Comparison of ENCODE assay signal across 8 mouse cellular contexts in genomic region chr3:135402201-135402658, GRCm38 (mm10). TPM values are rescaled to one million over a fixed set of nuclear protein-coding genes. Genes with fewer than 3 reads are reported as not detected.
DNase-seq lines count a peak whose midpoint lies in the region; ATAC-seq and TF ChIP-seq lines count a peak whose summit lies in the region.

No protein-coding gene starts in this region.

- DNase-seq in R1 (ENCODE audit: low read depth, low spot score) = peak; percentile 89
- DNase-seq in cerebellum, postnatal 36 days = peak; percentile 87 to 88
- DNase-seq in gastrocnemius, adult 2 months = peak; percentile 90
- peak; percentile 95 for DNase-seq in hindbrain, postnatal 0 days (ENCODE audit: low spot score)
- DNase-seq in left cerebral cortex, adult 2 months (ENCODE audit: extremely low spot score in 1 of 2, low spot score in 2 of 2) = peak; percentile 79 to 84
- peak; percentile 89 to 92 for DNase-seq in right cerebral cortex, adult 2 months (ENCODE audit: low spot score in 2 of 2)
- DNase-seq in urinary bladder, postnatal 10 days (ENCODE audit: low spot score) = peak; percentile 67

- no peaks in the 10 kb centered on the region for H3K36me3 ChIP-seq in hindbrain, postnatal 0 days (ENCODE audit: insufficient read depth, low read length)
- peaks cover 21% of the 10 kb centered on the region for H3K36me3 ChIP-seq in megakaryocyte, embryonic 14.5 days (replicated peaks; ENCODE audit: low read length)

- peak; percentile 92 for TF ChIP-seq CTCF in gastrocnemius, adult 2 months (IDR thresholded peaks at IDR 0.05)
- TF ChIP-seq CTCF in hindbrain, postnatal 0 days (IDR thresholded peaks at IDR 0.05; ENCODE audit: low read depth) = peak; percentile 93
- TF ChIP-seq CTCF in left cerebral cortex, adult 2 months (IDR thresholded peaks at IDR 0.05) = peak; percentile 89

- no peaks in the 10 kb centered on the region for H3K9me3 ChIP-seq in hindbrain, postnatal 0 days (ENCODE audit: low read length)
- no peaks in the 10 kb centered on the region for H3K9me3 ChIP-seq in megakaryocyte, embryonic 14.5 days

- no peak overlapping the region for H3K4me3 ChIP-seq in gastrocnemius, adult 2 months
- no peak overlapping the region for H3K4me3 ChIP-seq in hindbrain, postnatal 0 days (ENCODE audit: low read length)
- no peak overlapping the region for H3K4me3 ChIP-seq in left cerebral cortex, adult 2 months
- H3K4me3 ChIP-seq in megakaryocyte, embryonic 14.5 days (replicated peaks) = peak overlapping the region; percentile 80

- no peaks in the 10 kb centered on the region for H3K4me1 ChIP-seq in hindbrain, postnatal 0 days (ENCODE audit: insufficient read depth, low read length)
- H3K4me1 ChIP-seq in megakaryocyte, embryonic 14.5 days = peaks cover 18% of the 10 kb centered on the region

- ATAC-seq in hindbrain, postnatal 0 days = peak; percentile 90

- no peak overlapping the region for H3K27ac ChIP-seq in gastrocnemius, adult 2 months
- no peak overlapping the region for H3K27ac ChIP-seq in hindbrain, postnatal 0 days
- no peak overlapping the region for H3K27ac ChIP-seq in left cerebral cortex, adult 2 months

- 9% methylated on average over 10 of the region's 10 CpGs for WGBS in hindbrain, postnatal 0 days

- H3K4me2 ChIP-seq in hindbrain, postnatal 0 days (ENCODE audit: low read depth, low read length) = no peak overlapping the region

- intact Hi-C loops in gastrocnemius, adult 2 months (cut with DNase I) = loop anchor here (2.0 to 5.0 kb wide), 3 partner anchors 110 to 330 kb away; no protein-coding TSS in a partner anchor
- intact Hi-C loops in left cerebral cortex, adult 2 months (cut with DNase I) = loop anchor here (1.0 to 5.0 kb wide), 5 partner anchors 37 to 329 kb away; partner anchors contain the start of gene Ube2d3

- H3K9ac ChIP-seq in hindbrain, postnatal 0 days (replicated peaks; ENCODE audit: low read length) = no peak overlapping the region

- H3K27me3 ChIP-seq in hindbrain, postnatal 0 days (ENCODE audit: insufficient read depth, low read length) = no peaks in the 10 kb centered on the region
- H3K27me3 ChIP-seq in megakaryocyte, embryonic 14.5 days (replicated peaks) = peaks cover 15% of the 10 kb centered on the region

RNA-seq across cellular contexts. Expression of gene Cisd2, which starts 21.5 kb away (rescaled TPM):
- total RNA-seq in gastrocnemius, adult 2 months (2021) = 10 to 100 TPM; 30.2 to 36.9 TPM
- 21.2 and 21.7 TPM in 2 replicates for total RNA-seq in hindbrain, postnatal 0 days (2014; rRNA removed)
- 46.2 and 46.4 TPM in 2 replicates for polyA plus RNA-seq in hindbrain, postnatal 0 days (2015; fragmentation: Nextera tagmentation; extraction: Ambion mirVana)
- 10 to 100 TPM; 38.7 to 39.3 TPM for total RNA-seq in left cerebral cortex, adult 2 months (2021)
- polyA plus RNA-seq in megakaryocyte, embryonic 14.5 days (2012; ENCODE audit: insufficient read depth, low replicate concordance) = 20.5 and 23.0 TPM in 2 replicates

RNA-seq across cellular contexts. Expression of gene Ube2d3, which starts 35.7 kb away (rescaled TPM):
- 100 to 1,000 TPM; 327 TPM for total RNA-seq in gastrocnemius, adult 2 months (2021)
- 581 and 632 TPM in 2 replicates for total RNA-seq in hindbrain, postnatal 0 days (2014; rRNA removed)
- 321 and 336 TPM in 2 replicates for polyA plus RNA-seq in hindbrain, postnatal 0 days (2015; fragmentation: Nextera tagmentation; extraction: Ambion mirVana)
- 100 to 1,000 TPM; 225 to 229 TPM for total RNA-seq in left cerebral cortex, adult 2 months (2021)
- 185 and 391 TPM in 2 replicates for polyA plus RNA-seq in megakaryocyte, embryonic 14.5 days (2012; ENCODE audit: insufficient read depth, low replicate concordance)

RNA-seq across cellular contexts. Expression of gene Slc9b1, which starts 54.4 kb away (rescaled TPM):
- total RNA-seq in gastrocnemius, adult 2 months (2021) = not detected
- total RNA-seq in hindbrain, postnatal 0 days (2014; rRNA removed) = not detected in 2 replicates
- polyA plus RNA-seq in hindbrain, postnatal 0 days (2015; fragmentation: Nextera tagmentation; extraction: Ambion mirVana) = 0.33 TPM in 1 of 2 replicates, not detected in the other
- total RNA-seq in left cerebral cortex, adult 2 months (2021) = under 1 TPM in 1 of 2 experiments, not detected in 1; 0.52 TPM
- not detected in 2 replicates for polyA plus RNA-seq in megakaryocyte, embryonic 14.5 days (2012; ENCODE audit: insufficient read depth, low replicate concordance)
